Mouse (Mus musculus) ES-E14 (cell line): ENCODE measurements around the gene Ldb2. TPM values are rescaled to one million over a fixed set of nuclear protein-coding genes. Genes with fewer than 3 reads are reported as not detected.

Experiments used
- DNase-seq: peaks from one replicate; pipeline ENCODE4 v3.0.0-alpha.2; 2013; ENCODE audit warnings: low read depth, low spot score
- H3K27ac ChIP-seq: 2 replicates; pipeline ENCODE4 v1.5.1; 2012; ENCODE audit warnings: low read depth, mild to moderate bottlenecking, low read length, moderate library complexity, mixed read lengths; ENCODE audit not compliant: poor library complexity, insufficient read depth, severe bottlenecking
- H3K36me3 ChIP-seq: 2 replicates; pipeline ENCODE4 v1.6.1; 2012; ENCODE audit warnings: mild to moderate bottlenecking, low read length, moderate library complexity, mixed read lengths; ENCODE audit not compliant: control insufficient read depth, poor library complexity, insufficient read depth, severe bottlenecking
- H3K4me1 ChIP-seq, 2 experiments: fragments of 150-350 bp in 1 of 2; sonication (generic) in 1 of 2; 2 replicates each; pipeline ENCODE4 v1.6.1; 2012; ENCODE audit warnings: low read length in 2 of 2, mild to moderate bottlenecking in 1 of 2, mixed read lengths in 1 of 2; ENCODE audit not compliant: control insufficient read depth in 2 of 2, insufficient read depth in 2 of 2, poor library complexity in 1 of 2
- H3K4me3 ChIP-seq, 2 experiments: fragments of 150-350 bp in 1 of 2; sonication (generic) in 1 of 2; 2 replicates each; pipeline ENCODE4 v1.5.1; 2012; ENCODE audit warnings: low read length in 2 of 2, low read depth in 1 of 2, mild to moderate bottlenecking in 1 of 2, mixed read lengths in 1 of 2; ENCODE audit not compliant: insufficient read depth in 1 of 2, poor library complexity in 1 of 2, severe bottlenecking in 1 of 2
- H3K9ac ChIP-seq: 2 replicates; pipeline ENCODE4 v1.6.1; 2012; ENCODE audit warnings: low read depth, mild to moderate bottlenecking, low read length, mixed read lengths; ENCODE audit not compliant: poor library complexity, insufficient read depth, severe bottlenecking
- H3K9me3 ChIP-seq: fragments of 150-350 bp; sonication (generic); 2 replicates; pipeline ENCODE4 v1.6.1; 2012; ENCODE audit warnings: low read depth, mild to moderate bottlenecking, low read length; ENCODE audit not compliant: control insufficient read depth, insufficient read depth
- CHD2 ChIP-seq: IDR thresholded peaks from 2 replicates; pipeline ENCODE4 v1.6.1; 2014; ENCODE audit warnings: mild to moderate bottlenecking, low read depth, low read length, inconsistent platforms
- HCFC1 ChIP-seq: IDR thresholded peaks from 2 replicates; pipeline ENCODE4 v1.6.1; 2012; ENCODE audit warnings: low read length, inconsistent platforms, borderline replicate concordance; ENCODE audit not compliant: insufficient read depth
- MAFK ChIP-seq: IDR thresholded peaks from 2 replicates; pipeline ENCODE4 v1.6.1; 2014; ENCODE audit warnings: mild to moderate bottlenecking, low read depth, low read length, inconsistent platforms; ENCODE audit not compliant: insufficient read depth
- ZC3H11A ChIP-seq: IDR thresholded peaks from 2 replicates; pipeline ENCODE4 v1.6.1; 2012; ENCODE audit warnings: low read depth, mild to moderate bottlenecking, inconsistent platforms, low read length, borderline replicate concordance
- ZNF384 ChIP-seq: IDR thresholded peaks from 2 replicates; pipeline ENCODE4 v1.6.1; 2012; ENCODE audit warnings: low read depth, low read length, inconsistent platforms
- in situ Hi-C, 2 experiments: fragments of 600-800 bp; cut with MboI; formaldehyde crosslinking; loops; one replicate each; pipeline ENCODE4 v1.15.1; 2025; ENCODE audit warnings: low sequenced_read_pairs in 2 of 2, inconsistent platforms in 1 of 2; ENCODE audit not compliant: unreplicated experiment in 2 of 2
- total RNA-seq: library from RNA; depleted of rRNA; stranded (reverse); fragments of 300-350 nt; gene quantifications from 2 replicates; pipeline ENCODE4 v1.2.3, GENCODE M21; 2012; rRNA removed

The Ldb2 gene
- 0.40 TPM in 1 of 2 replicates, not detected in the other for total RNA-seq

- Histone ChIP-seq H3K36me3 (no peaks in the 10 kb centered on the region), H3K27ac (no peak within 1 kb of the TSS), H3K9ac (no peak within 1 kb of the TSS), H3K9me3 (no peaks in the 10 kb centered on the region), H3K4me1 (peaks cover 0 to 2% of the 10 kb centered on the region in 2 experiments; a peak in 1 of 4 replicates), H3K4me3 (no peak within 1 kb of the TSS; a peak in 1 of 4 replicates)
- TF ChIP-seq ZNF384 = no peak
- no peak for TF ChIP-seq CHD2
- TF ChIP-seq MAFK = no peak
- no peak for TF ChIP-seq HCFC1
- no peak for TF ChIP-seq ZC3H11A
- in situ Hi-C loops = no loop called here
- DNase-seq = no peak
These were observed at the start of gene Ldb2 for GRCm38 (mm10) chr5:44799053-44799860. Gene Ldb2, minus strand, starts transcription at chr5:44799680.

- TF ChIP-seq MAFK = no peak
- TF ChIP-seq ZNF384 = no peak
- peak; percentile 41; the same call in 1 of the 2 replicates for TF ChIP-seq ZC3H11A
- no peak overlapping the region for H3K4me3 ChIP-seq
- no peak overlapping the region for H3K27ac ChIP-seq
- in situ Hi-C loops = no loop called here
- no peaks in the 10 kb centered on the region for H3K36me3 ChIP-seq
- H3K4me1 ChIP-seq = no peaks in the 10 kb centered on the region
- H3K9me3 ChIP-seq = no peaks in the 10 kb centered on the region
- DNase-seq = peak; percentile 39
- H3K9ac ChIP-seq = no peak overlapping the region
These were observed 31.8 kb upstream of the Ldb2 start for GRCm38 (mm10) chr5:44831287-44831686.

- TF ChIP-seq MAFK (no peak), ZNF384 (no peak), CHD2 (no peak), ZC3H11A (no peak), HCFC1 (no peak)
- in situ Hi-C loops = no loop called here
- Histone ChIP-seq H3K9me3 (no peaks in the 10 kb centered on the region), H3K4me3 (no peak overlapping the region), H3K36me3 (no peaks in the 10 kb centered on the region), H3K9ac (no peak overlapping the region), H3K27ac (no peak overlapping the region), H3K4me1 (no peaks in the 10 kb centered on the region)
- no peak for DNase-seq
These were observed 16.0 kb upstream of the Ldb2 start for GRCm38 (mm10) chr5:44815506-44815905.

GRCm38 (mm10) chr5:44805960-44806359, 6.5 kb upstream of the Ldb2 start:
- DNase-seq = no peak
- no peak overlapping the region for H3K27ac ChIP-seq
- no peaks in the 10 kb centered on the region for H3K36me3 ChIP-seq
- in situ Hi-C loops = no loop called here
- no peak overlapping the region for H3K4me3 ChIP-seq
- TF ChIP-seq MAFK = no peak
- no peak for TF ChIP-seq ZNF384
- no peak for TF ChIP-seq HCFC1
- no peak for TF ChIP-seq CHD2
- no peak for TF ChIP-seq ZC3H11A
- H3K9me3 ChIP-seq = no peaks in the 10 kb centered on the region
- H3K4me1 ChIP-seq = no peaks in the 10 kb centered on the region
- no peak overlapping the region for H3K9ac ChIP-seq
